Mouse (Mus musculus): ENCODE data around the gene Bpnt1.

- TF ChIP-seq CTCF (IDR thresholded peaks at IDR 0.05; ENCODE audit: low read depth), result no peak
- TF ChIP-seq EP300 (IDR thresholded peaks at IDR 0.05; ENCODE audit: low read depth), result no peak
Measured at GRCm38 (mm10) chr1:185377429-185377828, 45.5 kb downstream of the Bpnt1 start.

Data from heart, postnatal 0 days (tissue).